Mouse (Mus musculus): Measurements from ENCODE around the gene Decr2. TPM values are rescaled to one million over a fixed set of nuclear protein-coding genes. Genes with fewer than 3 reads are reported as not detected.

Gene Decr2
- polyA plus RNA-seq (2016; fragmentation: Nextera tagmentation; extraction: Ambion mirVana), result 28.6 and 30.1 TPM in 2 replicates

DNA sequence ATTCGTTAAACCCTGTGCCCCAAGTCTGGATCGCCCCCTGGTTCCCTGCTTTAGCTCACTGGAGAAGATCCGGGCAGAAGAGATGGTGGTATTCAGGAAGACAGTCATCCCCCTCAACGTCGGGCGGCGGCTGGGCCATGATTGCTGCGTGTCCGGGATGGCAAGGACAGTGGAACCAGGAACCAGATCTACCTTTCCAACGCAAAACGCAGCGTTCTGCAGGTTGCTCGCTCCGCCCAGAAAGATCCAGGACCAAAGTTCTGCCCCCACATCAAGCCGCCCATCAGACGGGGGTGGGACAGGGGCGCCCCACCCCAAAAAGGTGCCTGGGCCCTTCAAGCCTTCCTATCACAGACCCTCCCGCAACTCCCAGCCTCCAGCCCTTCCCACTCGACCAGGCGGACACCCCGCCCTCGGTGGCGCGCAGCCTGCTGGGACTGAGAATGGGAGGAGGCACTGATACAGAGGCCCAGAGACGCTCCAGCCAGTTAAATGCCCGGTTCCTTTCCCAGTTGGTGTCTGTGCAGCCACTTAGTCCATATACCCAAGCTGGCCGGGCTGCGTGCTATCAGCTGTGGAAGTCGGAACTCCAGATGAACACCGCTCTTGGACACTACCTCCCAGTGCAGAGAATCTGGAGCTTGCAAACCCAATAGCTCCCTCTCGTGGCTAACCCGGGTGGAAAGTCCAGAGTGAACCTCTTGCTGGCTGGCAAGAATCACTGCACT, at the start of gene Decr2:
Gene Decr2 (minus strand): TSS at position 433 of the 728 bp plus-strand sequence.
- Histone ChIP-seq H3K36me3 (peaks cover 4% of the 10 kb centered on the region; the same call in 1 of the 2 replicates), H3K9me3 (no peaks in the 10 kb centered on the region), H3K4me1 (no peaks in the 10 kb centered on the region), H3K9ac (peak within 1 kb of the TSS; percentile 69), H3K4me2 (replicated peaks) (peak within 1 kb of the TSS; percentile 84), H3K27ac (peak within 1 kb of the TSS; percentile 26; the same call in 1 of the 2 replicates), H3K27me3 (replicated peaks) (no peaks in the 10 kb centered on the region), H3K4me3 (peak within 1 kb of the TSS; percentile 50)
- peak; percentile 68 for ATAC-seq (ENCODE audit: low FRiP score, low read depth)
- WGBS, result 2% methylated on average over 32 of the region's 32 CpGs

DNA sequence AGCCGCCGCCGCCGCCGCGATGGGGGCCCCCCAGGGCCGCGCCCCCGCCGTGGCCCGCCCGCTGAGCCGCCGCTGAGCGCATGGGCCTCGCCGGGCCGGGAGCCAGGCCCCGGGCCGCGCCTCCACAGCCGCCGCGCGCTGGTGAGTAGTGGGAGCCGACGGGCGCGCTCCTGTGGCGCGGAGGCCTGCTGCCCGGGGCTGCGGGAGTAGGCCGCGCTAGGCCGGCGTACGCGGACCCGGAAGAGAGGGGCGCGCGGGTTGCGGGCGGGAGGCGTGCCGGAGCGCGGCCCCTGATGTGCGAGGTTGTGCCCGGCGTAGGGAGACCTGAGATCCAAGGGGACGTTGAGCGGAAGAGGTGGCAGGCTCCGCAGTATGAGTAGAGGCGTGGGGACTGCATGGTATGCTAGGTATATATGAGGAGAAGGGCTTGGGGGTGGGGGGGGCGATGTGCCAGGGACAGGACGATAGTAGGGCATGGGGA, 48.8 kb upstream of the Decr2 start:
- WGBS, result under 1% methylated on average over 58 of the region's 58 CpGs

DNA sequence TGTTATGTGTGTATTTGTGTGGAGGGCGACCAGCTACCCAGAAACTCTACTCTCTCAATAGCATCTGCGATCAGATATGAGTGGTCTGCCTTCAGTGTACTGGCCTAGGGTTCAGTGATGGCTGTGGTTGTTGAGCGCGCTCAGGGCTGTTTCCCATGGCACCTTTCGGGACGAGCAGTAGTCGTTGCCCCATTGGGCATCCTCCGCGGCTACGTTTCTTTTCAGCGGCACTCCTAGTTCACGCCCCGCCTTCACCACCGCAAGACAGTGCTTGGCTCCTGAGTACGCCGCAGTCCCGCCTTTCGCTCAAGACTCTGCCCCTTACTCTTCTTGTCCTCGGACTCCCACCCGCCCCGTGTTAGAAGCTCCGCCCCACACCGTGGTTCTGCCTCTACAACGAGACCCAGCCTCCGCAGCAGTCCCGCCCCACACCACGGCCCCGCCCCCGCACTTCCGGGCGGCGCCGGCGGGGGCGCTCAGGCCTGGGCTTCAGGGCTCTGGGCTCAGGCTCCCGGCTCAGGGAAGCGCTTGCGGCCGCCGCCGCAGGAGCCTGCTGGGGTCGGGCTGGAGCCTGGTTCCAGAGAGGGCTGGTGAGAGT, 48.2 kb upstream of the Decr2 start, which contains the start of gene Axin1:
Gene Axin1 (plus strand): TSS at position 450 of the 598 bp plus-strand sequence.
- H3K36me3 ChIP-seq, result peaks cover 9% of the 10 kb centered on the region
- H3K4me1 ChIP-seq, result peaks cover 21% of the 10 kb centered on the region
- H3K4me2 ChIP-seq (replicated peaks), result peak within 1 kb of the TSS; percentile 90
- WGBS, result under 1% methylated on average over 42 of the region's 42 CpGs
- H3K27ac ChIP-seq, result peak within 1 kb of the TSS; percentile 88
- peak within 1 kb of the TSS; percentile 92 for H3K4me3 ChIP-seq
- H3K27me3 ChIP-seq (replicated peaks), result no peaks in the 10 kb centered on the region
- ATAC-seq (ENCODE audit: low FRiP score, low read depth), result peak; percentile 97
- H3K9ac ChIP-seq, result peak within 1 kb of the TSS; percentile 93
- H3K9me3 ChIP-seq, result no peaks in the 10 kb centered on the region

More for the DNA sequence above, 48.8 kb upstream of the Decr2 start:
- Histone ChIP-seq H3K4me1 (peaks cover 21% of the 10 kb centered on the region), H3K27ac (peak overlapping the region; percentile 88), H3K4me2 (replicated peaks) (peak overlapping the region; percentile 90), H3K36me3 (peaks cover 13% of the 10 kb centered on the region), H3K9me3 (no peaks in the 10 kb centered on the region), H3K27me3 (replicated peaks) (no peaks in the 10 kb centered on the region), H3K9ac (peak overlapping the region; percentile 93), H3K4me3 (peak overlapping the region; percentile 92)
- ATAC-seq (ENCODE audit: low FRiP score, low read depth), result peak; percentile 77

DNA sequence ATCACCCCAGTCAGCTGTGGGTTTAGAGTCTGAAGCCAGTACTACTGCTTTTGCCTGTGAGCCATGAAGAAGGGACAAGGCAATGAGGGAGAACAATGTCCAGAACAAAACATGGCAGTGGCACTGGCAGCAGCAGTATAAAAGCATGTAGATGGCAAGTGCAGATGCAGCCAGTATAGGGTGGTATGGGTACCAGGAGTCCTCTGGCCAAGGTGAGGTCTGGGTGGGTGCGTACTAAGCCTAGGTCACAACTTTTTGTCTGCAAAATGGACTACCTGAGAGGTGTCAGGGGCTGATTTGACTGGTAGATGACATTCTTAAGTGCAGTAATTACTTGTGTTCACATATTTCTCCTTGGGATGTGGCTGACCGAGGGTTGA, 47.6 kb upstream of the Decr2 start:
- 0 out of 2 replicates have a peak overlapping the region, but pooled peaks have one; percentile 42 for H3K9ac ChIP-seq
- peak overlapping the region; percentile 90 for H3K4me2 ChIP-seq (replicated peaks)
- WGBS, result 77% methylated on average over 2 of the region's 2 CpGs
- no peaks in the 10 kb centered on the region for H3K9me3 ChIP-seq
- H3K4me1 ChIP-seq, result peaks cover 21% of the 10 kb centered on the region
- 0 out of 2 replicates have a peak overlapping the region, but pooled peaks have one; percentile 92 for H3K4me3 ChIP-seq
- H3K27ac ChIP-seq, result no peak overlapping the region
- H3K36me3 ChIP-seq, result peaks cover 5% of the 10 kb centered on the region
- H3K27me3 ChIP-seq (replicated peaks), result no peaks in the 10 kb centered on the region
- ATAC-seq (ENCODE audit: low FRiP score, low read depth), result no peak

DNA sequence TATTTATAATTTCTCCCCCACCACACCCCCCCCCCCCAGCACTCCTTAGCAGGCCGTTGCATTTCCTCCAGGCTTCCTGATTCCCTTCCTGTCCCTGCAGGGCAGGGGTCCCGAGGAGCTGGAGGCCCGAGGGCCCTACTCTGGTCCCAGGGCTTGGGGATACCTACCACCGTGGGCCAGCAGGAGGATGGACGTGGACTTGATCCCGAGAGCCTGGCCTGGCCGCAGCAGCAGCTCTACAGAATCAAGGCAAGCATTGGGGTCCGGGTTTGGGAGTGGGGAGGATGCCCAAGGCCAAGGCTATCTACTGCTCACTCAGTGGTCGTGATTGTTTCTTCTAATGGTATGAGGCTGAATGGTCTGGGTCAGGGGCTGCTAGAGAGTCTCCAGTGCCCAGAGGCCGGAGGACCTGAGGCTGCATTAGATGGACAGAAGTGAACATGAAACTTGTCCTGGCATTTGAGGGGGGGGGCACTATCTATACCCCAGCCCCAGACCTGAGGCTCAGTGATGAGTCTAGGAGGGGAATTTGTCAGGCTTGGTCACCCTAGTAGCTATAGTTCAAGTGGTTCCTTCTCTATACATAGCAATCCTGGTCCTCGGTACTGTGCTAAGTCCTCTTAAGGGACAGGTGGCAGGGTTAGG, 47.1 kb upstream of the Decr2 start:
- WGBS, result 90% methylated on average over 11 of the region's 11 CpGs
- peaks cover 7% of the 10 kb centered on the region; the same call in 1 of the 2 replicates for H3K36me3 ChIP-seq
- no peaks in the 10 kb centered on the region for H3K9me3 ChIP-seq
- H3K4me1 ChIP-seq, result peaks cover 21% of the 10 kb centered on the region
- H3K9ac ChIP-seq, result no peak overlapping the region
- no peak overlapping the region for H3K27ac ChIP-seq
- no peak for ATAC-seq (ENCODE audit: low FRiP score, low read depth)
- no peak overlapping the region for H3K4me2 ChIP-seq (replicated peaks)
- H3K4me3 ChIP-seq, result no peak overlapping the region
- no peaks in the 10 kb centered on the region for H3K27me3 ChIP-seq (replicated peaks)

DNA sequence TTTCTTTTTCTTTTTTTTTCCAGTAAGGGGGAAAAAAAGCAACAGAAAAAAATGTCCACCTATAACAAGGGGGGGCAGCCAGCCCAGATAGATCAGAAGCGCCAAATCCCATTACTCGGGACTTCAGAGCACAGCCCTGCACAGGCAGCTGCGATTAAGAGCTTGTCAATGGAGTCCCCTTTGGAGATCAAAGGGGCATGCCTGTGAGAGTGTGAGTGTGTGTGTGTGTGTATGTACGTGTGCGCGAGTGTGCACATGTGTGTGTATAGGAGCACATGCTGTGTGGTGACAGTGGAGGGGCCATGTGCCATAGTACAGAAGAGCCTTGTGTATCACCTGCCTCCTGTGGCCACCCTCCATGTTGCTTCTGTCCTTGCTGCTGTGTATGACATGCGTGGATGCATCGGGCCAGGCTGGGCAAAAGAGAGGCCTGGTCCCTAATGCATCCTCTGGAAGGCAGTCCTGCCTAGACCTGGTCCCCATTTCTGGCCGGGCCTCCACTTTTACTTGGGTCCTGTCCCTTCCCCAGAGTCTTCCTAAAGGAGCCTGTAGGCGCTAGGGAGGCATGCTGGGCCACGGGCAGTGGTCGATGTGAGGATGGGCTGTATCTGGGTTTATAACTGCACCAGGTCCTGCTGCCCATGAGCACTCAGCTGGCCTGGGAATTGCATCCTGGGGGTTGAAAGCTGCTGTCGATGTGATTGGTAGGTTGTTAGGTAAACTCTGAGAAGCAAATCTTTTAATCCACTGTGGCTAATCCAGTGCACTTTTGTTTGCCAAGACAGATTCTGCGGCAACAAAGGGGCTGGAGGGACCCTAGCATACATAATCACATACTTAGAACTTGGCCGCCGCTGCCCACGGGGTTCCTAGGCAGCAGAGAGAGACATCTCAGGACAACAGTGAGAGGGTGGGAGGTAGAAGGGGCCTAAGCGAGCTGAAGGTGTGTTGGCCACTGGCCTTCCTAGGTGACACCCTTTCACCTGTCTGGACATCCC, 42.0 kb upstream of the Decr2 start:
- Histone ChIP-seq H3K4me1 (no peaks in the 10 kb centered on the region), H3K27me3 (replicated peaks) (no peaks in the 10 kb centered on the region), H3K9me3 (no peaks in the 10 kb centered on the region), H3K36me3 (peaks cover 56% of the 10 kb centered on the region), H3K4me3 (no peak overlapping the region), H3K27ac (no peak overlapping the region), H3K9ac (no peak overlapping the region), H3K4me2 (replicated peaks) (no peak overlapping the region)
- no peak for ATAC-seq (ENCODE audit: low FRiP score, low read depth)
- 91% methylated on average over 18 of the region's 18 CpGs for WGBS

DNA sequence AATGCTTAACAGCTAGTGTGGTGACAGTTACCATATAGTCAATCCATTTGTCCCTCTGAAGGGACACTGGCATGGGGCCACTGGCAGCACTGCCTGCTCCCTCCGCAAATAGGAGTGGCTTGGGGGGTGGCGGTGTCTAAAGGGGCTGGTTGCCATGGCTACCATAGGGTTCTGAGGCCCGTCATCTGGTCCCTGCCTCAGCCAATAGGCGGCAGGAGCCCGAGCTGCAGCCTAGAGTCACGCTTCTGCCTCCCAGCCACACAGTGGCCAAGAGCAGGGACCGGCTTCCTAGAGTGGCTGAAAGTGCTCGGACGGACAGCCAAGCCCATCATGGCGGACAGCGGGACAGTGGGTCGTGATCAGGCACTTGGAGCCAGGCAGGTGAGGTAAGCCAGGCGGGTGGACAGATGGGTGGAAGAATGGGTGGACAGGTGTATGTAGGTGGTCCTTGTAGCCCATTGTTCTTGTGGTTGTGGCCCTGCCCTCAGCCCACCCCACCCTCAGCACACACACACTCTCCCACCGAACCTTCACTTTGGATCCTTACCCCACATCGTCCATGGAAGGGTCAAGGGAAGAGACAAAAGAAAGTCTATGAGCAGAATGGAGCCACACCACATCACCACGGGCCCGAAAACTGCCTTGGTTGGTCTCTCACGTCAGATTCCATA, 41.1 kb upstream of the Decr2 start:
- Histone ChIP-seq H3K4me1 (no peaks in the 10 kb centered on the region), H3K36me3 (peaks cover 65% of the 10 kb centered on the region), H3K4me2 (replicated peaks) (no peak overlapping the region), H3K27ac (no peak overlapping the region), H3K4me3 (no peak overlapping the region), H3K9me3 (no peaks in the 10 kb centered on the region), H3K27me3 (replicated peaks) (no peaks in the 10 kb centered on the region), H3K9ac (no peak overlapping the region)
- no peak for ATAC-seq (ENCODE audit: low FRiP score, low read depth)
- WGBS, result 78% methylated on average over 18 of the region's 18 CpGs

DNA sequence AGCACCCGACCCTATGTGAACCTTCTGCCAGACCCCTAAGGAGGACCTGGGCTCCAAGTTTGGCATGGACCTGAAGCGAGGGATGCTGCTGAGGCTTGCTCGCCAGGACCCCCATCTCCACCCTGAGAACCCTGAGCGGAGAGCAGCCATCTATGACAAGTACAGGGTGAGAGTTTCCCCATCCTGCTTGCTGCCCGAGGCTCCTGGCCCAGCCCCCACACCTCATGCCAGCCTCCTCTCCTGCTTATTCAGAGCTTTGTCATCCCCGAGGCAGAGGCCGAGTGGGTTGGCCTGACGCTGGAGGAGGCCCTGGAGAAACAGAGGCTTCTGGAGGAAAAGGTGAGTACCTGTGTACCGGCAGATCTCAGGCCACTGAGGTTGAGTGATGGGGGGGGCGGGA, 35.1 kb upstream of the Decr2 start:
- WGBS, result 95% methylated on average over 10 of the region's 10 CpGs
- H3K9me3 ChIP-seq, result no peaks in the 10 kb centered on the region
- H3K4me3 ChIP-seq, result no peak overlapping the region
- H3K36me3 ChIP-seq, result peaks cover 50% of the 10 kb centered on the region
- ATAC-seq (ENCODE audit: low FRiP score, low read depth), result no peak
- H3K9ac ChIP-seq, result no peak overlapping the region
- H3K4me1 ChIP-seq, result peaks cover 15% of the 10 kb centered on the region
- H3K27ac ChIP-seq, result no peak overlapping the region
- no peaks in the 10 kb centered on the region for H3K27me3 ChIP-seq (replicated peaks)
- peak overlapping the region; percentile 24 for H3K4me2 ChIP-seq (replicated peaks)

DNA sequence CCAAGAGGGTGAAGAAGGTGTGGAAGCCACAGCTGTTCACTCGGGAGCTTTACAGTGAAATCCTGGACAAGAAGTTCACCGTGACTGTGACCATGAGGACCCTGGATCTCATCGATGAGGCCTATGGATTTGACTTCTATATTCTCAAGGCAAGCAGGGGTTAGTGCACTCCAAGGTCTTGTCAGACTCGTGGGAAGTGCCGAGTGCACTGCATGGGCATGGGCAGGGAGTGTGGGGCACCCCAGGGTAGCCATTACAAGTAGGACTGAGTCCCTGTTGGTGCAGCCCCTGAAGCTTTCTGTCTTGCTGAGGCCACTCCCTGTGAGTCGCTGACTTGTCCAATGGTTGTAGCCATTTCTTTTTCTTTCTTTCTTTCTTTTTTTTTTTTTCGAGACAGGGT, 34.4 kb upstream of the Decr2 start:
- no peak for ATAC-seq (ENCODE audit: low FRiP score, low read depth)
- 88% methylated on average over 7 of the region's 7 CpGs for WGBS
- peak overlapping the region; percentile 89 for H3K4me3 ChIP-seq
- peaks cover 15% of the 10 kb centered on the region for H3K4me1 ChIP-seq
- peaks cover 43% of the 10 kb centered on the region for H3K36me3 ChIP-seq
- no peaks in the 10 kb centered on the region for H3K9me3 ChIP-seq
- H3K27me3 ChIP-seq (replicated peaks), result 0 out of 2 replicates have a peak, but pooled peaks cover 3% of the 10 kb centered on the region
- H3K4me2 ChIP-seq (replicated peaks), result peak overlapping the region; percentile 92
- H3K9ac ChIP-seq, result peak overlapping the region; percentile 77
- H3K27ac ChIP-seq, result no peak overlapping the region

DNA sequence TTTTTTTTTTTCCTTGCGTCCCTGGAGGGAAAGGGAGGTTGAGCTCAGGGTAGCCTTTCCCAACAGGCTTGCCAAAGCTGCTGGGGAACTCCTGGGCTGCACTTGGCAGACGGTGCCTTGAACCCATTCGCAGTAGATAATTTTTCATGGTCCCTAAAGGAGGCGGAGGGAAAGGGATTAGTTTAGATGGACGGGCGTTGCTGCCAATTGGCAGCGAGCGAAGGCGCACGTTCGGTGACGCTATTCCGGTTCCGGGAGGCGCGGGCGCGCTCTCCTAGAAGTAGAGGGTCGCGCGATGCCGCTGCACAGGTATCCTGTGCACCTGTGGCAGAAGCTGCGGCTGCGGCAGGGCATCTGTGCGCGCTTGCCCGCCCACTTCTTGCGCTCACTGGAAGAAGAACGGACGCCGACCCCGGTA, 33.1 kb upstream of the Decr2 start, which contains the start of gene Mrpl28:
Gene Mrpl28 (plus strand): TSS at position 234 of the 418 bp plus-strand sequence.
- H3K9me3 ChIP-seq, result no peaks in the 10 kb centered on the region
- H3K9ac ChIP-seq, result peak within 1 kb of the TSS; percentile 77
- H3K4me3 ChIP-seq, result peak within 1 kb of the TSS; percentile 89
- H3K36me3 ChIP-seq, result peaks cover 31% of the 10 kb centered on the region
- 0 out of 2 replicates have a peak, but pooled peaks cover 9% of the 10 kb centered on the region for H3K27me3 ChIP-seq (replicated peaks)
- ATAC-seq (ENCODE audit: low FRiP score, low read depth), result peak; percentile 68
- H3K27ac ChIP-seq, result no peak within 1 kb of the TSS
- under 1% methylated on average over 32 of the region's 32 CpGs for WGBS
- H3K4me1 ChIP-seq, result peaks cover 15% of the 10 kb centered on the region
- H3K4me2 ChIP-seq (replicated peaks), result peak within 1 kb of the TSS; percentile 92
